Mouse (Mus musculus) liver, adult 2 months (tissue): ENCODE data around the gene Il17re.

Source experiments
- CTCF ChIP-seq: fragments of 200-500 bp; IDR thresholded peaks from 2 replicates; pipeline ENCODE4 v1.5.1; 2011; ENCODE audit warnings: low read depth, low read length, control low read depth
- POLR2A ChIP-seq: fragments of 200-500 bp; IDR thresholded peaks from 2 replicates; pipeline ENCODE4 v1.6.1; 2011; ENCODE audit warnings: low read length, control low read depth; ENCODE audit not compliant: insufficient read depth; ENCODE audit errors: extremely low read depth

DNA sequence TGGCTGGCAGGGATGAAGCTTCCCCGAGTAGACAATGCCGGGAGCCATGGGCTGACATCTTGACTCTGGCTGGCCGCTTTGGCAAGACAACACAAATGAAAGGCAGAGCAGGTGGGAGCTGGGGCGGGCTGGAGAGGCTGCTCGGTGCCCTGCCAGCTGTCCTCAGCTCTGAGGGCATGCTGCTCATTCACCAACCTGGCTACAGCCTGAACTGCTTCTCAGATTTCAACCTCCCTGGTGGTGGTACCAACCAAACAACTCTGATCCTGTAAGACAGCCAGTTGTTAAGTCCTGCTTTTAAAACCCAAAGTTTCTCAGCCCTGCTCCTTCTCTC, 50.6 kb downstream of the Il17re start:
- no peak for TF ChIP-seq CTCF
- TF ChIP-seq POLR2A, result no peak
